Mouse (Mus musculus) embryonic facial prominence, embryonic 15.5 days (tissue): ENCODE results near the gene Adamts12. TPM values are rescaled to one million over a fixed set of nuclear protein-coding genes. Genes with fewer than 3 reads are reported as not detected.

Experiments
- ATAC-seq: fragments of 200-750 bp; cut with Nextera tagmentation; 2 replicates; pipeline ENCODE4 v1.8.0; 2017; ENCODE audit warnings: low read depth, moderate TSS enrichment; ENCODE audit not compliant: insufficient number of reproducible peaks, low FRiP score, low TSS enrichment
- H3K27ac ChIP-seq: fragments of 300-500 bp; sonication (generic); replicated peaks from 2 replicates; pipeline ENCODE4 v1.5.1; 2015; ENCODE audit warnings: mild to moderate bottlenecking, inconsistent platforms
- H3K27me3 ChIP-seq: fragments of 300-500 bp; sonication (generic); 2 replicates; pipeline ENCODE4 v1.6.1; 2015; ENCODE audit warnings: inconsistent platforms
- H3K36me3 ChIP-seq: fragments of 300-500 bp; sonication (generic); 2 replicates; pipeline ENCODE4 v1.6.1; 2015; ENCODE audit warnings: mild to moderate bottlenecking, inconsistent platforms
- H3K4me1 ChIP-seq: fragments of 300-500 bp; sonication (generic); 2 replicates; pipeline ENCODE4 v1.6.1; 2015; ENCODE audit warnings: inconsistent platforms
- H3K4me2 ChIP-seq: fragments of 300-500 bp; sonication (generic); replicated peaks from 2 replicates; pipeline ENCODE4 v1.6.1; 2015; ENCODE audit warnings: mild to moderate bottlenecking, inconsistent platforms
- H3K4me3 ChIP-seq: fragments of 300-500 bp; sonication (generic); replicated peaks from 2 replicates; pipeline ENCODE4 v1.5.1; 2015; ENCODE audit warnings: mild to moderate bottlenecking, inconsistent platforms
- H3K9ac ChIP-seq: fragments of 300-500 bp; sonication (generic); 2 replicates; pipeline ENCODE4 v1.6.1; 2015; ENCODE audit warnings: inconsistent platforms
- H3K9me3 ChIP-seq: fragments of 300-500 bp; sonication (generic); replicated peaks from 2 replicates; pipeline ENCODE4 v1.6.1; 2016; ENCODE audit warnings: inconsistent platforms
- WGBS: fragments of 180-500 bp; shearing (Covaris S2); methylation state at CpG from one replicate; pipeline ENCODE4 v1.1.7; 2015; 5-methylcytosine and 5-hydroxymethylcytosine counted together
- polyA plus RNA-seq: library from polyadenylated mRNA; unstranded; fragments of >200 nt; fragmentation: Nextera tagmentation; extraction: Ambion mirVana; gene quantifications from 2 replicates; pipeline ENCODE4 v1.2.1, GENCODE M21; 2015

Adamts12 gene
- polyA plus RNA-seq, 1 experiment from 2014 or later = 9.2 TPM

DNA sequence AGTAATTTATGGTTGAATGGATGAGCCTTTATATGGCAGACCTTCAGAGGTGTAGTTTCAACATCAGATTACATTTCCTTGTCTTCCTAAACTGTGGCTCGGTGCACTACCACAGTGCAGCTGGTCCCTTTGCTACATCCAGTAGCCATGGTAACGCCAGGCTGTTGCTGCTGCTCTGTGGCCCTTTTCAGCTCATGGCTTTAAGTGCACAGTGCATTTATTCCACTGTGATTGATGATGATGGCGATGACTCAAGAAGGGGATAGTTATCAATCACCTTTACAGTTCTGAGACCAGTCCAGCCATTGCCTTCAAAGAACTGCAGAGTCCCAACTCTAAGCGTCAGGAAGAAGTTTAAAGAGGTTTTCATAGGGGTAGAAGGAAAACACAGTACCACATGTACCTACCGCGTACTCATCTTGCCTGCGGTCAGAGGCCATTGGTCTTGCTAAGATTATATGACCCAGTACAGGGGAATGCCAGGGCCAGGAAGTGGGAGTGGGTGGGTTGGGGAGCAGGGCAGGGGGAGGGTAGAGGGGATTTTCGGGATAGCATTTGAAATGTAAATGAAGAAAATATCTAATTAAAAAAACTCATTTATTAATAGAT lies 18.5 kb downstream of the Adamts12 start:
- Histone ChIP-seq H3K9ac (no peak overlapping the region), H3K27ac (no peak overlapping the region), H3K27me3 (no peaks in the 10 kb centered on the region), H3K4me2 (no peak overlapping the region), H3K4me1 (0 out of 2 replicates have a peak, but pooled peaks cover 6% of the 10 kb centered on the region), H3K36me3 (no peaks in the 10 kb centered on the region), H3K4me3 (no peak overlapping the region), H3K9me3 (no peaks in the 10 kb centered on the region)
- WGBS = 83% methylated on average over 8 of the region's 8 CpGs
- no peak for ATAC-seq

DNA sequence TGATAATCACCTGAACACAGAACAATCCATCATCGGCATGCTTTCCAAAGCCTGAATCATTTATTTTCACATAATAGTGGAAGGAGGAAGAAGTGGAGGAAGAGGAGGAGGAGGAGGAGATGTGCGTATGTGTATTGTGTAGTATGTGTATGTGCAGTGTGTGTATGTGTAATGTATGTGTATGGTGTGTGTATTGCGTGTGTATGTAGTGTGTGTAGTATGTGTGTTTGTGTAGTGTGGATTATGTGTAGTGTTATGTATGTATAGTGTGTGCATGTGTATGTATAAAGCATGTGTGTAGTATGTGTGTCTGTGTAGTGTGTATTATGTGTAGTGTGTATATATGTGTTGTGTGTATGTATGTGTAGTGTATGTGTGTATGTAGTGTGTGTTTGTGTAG lies 19.1 kb downstream of the Adamts12 start:
- no peak overlapping the region for H3K27ac ChIP-seq
- ATAC-seq = no peak

DNA sequence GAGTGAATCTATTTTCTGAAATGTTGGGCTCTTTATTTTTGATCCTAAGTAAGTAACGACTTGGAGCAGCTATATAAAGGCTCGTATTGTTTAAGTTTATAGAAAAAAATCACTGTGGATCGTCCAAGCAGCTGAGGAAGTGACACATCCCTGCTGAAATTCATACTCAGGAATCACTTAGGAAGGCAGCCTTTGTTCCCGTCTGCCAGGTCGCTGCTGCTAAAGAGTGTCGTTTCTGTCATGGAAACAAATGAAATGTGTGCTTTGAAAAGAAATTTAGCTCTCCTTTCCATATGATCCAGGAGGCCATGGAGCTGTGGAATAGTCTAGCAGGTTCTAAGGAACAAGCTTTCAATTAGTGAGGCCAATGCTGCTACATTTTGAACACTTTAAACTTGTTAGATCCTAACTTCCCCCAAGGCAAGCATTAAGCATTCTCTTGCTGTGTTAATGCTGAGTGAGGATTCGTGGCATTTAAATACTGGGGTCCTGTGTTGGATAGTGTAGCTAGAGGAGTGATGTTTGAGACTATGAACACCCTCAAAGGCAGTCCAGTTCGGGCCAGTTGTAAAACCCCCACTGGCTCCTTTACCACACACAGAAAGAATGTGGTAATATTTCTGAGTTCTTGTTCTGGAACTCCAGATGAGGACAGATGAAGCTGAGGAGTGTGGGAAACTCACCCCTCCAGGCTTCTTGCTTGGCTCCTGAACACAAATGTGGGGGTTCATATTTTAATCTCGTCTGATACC lies 19.8 kb downstream of the Adamts12 start:
- WGBS = 13% methylated on average over 9 of the region's 9 CpGs
- Histone ChIP-seq H3K4me2 (no peak overlapping the region), H3K36me3 (no peaks in the 10 kb centered on the region), H3K4me3 (no peak overlapping the region), H3K4me1 (0 out of 2 replicates have a peak, but pooled peaks cover 6% of the 10 kb centered on the region), H3K27ac (peak overlapping the region; percentile 23; the same call in 1 of the 2 replicates), H3K27me3 (no peaks in the 10 kb centered on the region), H3K9ac (no peak overlapping the region), H3K9me3 (no peaks in the 10 kb centered on the region)
- peak; percentile 47; the same call in 1 of the 2 replicates for ATAC-seq

More for the DNA sequence above, 19.1 kb downstream of the Adamts12 start:
- H3K27me3 ChIP-seq = no peaks in the 10 kb centered on the region
- no peak overlapping the region for H3K4me3 ChIP-seq
- no peak overlapping the region for H3K9ac ChIP-seq
- no peaks in the 10 kb centered on the region for H3K9me3 ChIP-seq
- WGBS = 95% methylated on average over 3 of the region's 3 CpGs
- 0 out of 2 replicates have a peak, but pooled peaks cover 6% of the 10 kb centered on the region for H3K4me1 ChIP-seq
- H3K36me3 ChIP-seq = no peaks in the 10 kb centered on the region
- no peak overlapping the region for H3K4me2 ChIP-seq

DNA sequence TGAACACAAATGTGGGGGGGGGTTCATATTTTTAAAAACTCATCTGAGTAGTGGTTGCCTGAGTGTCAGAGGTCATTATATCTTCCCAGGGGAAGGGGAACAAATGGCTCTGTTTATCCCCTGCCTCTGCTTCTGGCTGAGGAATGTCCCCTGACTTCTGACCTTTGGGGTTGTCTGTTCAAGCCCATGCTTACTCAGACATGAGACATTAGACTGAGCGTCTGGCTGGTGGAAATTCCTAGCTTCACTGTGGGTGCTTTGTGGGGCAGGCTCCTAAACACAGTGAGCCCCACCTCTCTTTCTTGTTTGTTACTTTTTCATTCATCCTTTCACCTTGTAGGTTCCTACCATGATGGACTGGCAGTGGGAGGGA lies 20.4 kb downstream of the Adamts12 start:
- no peaks in the 10 kb centered on the region for H3K9me3 ChIP-seq
- no peaks in the 10 kb centered on the region for H3K27me3 ChIP-seq
- no peak for ATAC-seq
- H3K27ac ChIP-seq = no peak overlapping the region
- 0 out of 2 replicates have a peak, but pooled peaks cover 6% of the 10 kb centered on the region for H3K4me1 ChIP-seq
- WGBS = 48% methylated on average over 1 of the region's 1 CpGs
- no peaks in the 10 kb centered on the region for H3K36me3 ChIP-seq
- H3K9ac ChIP-seq = no peak overlapping the region
- no peak overlapping the region for H3K4me3 ChIP-seq
- H3K4me2 ChIP-seq = no peak overlapping the region

DNA sequence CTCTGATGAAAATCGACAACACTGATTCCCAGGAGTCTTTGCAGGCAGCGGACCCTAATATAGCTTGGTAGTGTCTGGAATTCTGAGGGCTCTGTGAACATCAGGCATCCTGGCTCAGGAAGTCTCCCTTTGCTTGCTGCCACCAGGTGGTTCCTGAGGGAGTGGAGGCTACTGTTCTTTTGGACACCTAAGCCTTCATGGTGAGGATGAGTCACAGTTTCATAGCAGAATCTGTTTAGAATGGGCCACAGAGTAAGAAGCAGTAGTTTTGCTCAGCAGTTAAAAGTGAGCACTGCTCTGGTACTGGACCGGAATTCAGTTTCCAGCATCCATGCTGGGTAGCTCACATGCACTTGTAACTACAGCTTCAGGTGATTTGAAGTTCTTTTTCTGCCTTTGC lies 24.9 kb downstream of the Adamts12 start:
- Histone ChIP-seq H3K27ac (no peak overlapping the region), H3K36me3 (no peaks in the 10 kb centered on the region), H3K9me3 (no peaks in the 10 kb centered on the region), H3K4me2 (no peak overlapping the region), H3K4me1 (0 out of 2 replicates have a peak, but pooled peaks cover 3% of the 10 kb centered on the region), H3K4me3 (no peak overlapping the region), H3K9ac (no peak overlapping the region), H3K27me3 (no peaks in the 10 kb centered on the region)
- no peak for ATAC-seq
- 83% methylated on average over 3 of the region's 3 CpGs for WGBS

DNA sequence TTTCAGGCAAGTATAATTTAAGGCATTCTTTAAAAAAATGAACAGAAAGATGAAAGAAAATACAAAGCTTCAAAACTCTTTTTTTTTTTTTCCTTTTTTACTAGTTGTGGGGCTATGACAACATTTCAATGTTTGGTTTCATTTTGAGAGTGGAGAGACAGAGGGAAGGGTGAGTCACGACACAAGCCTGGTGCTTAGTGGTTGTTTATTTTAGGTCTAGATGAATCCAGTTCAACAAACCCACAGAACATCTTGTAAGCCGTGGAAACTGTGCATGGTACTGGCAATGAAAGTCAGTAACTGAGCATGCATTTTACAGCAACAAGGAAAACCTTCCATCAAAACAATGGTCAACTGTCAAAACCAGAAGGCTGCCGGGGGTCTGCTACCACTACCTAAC lies 31.0 kb downstream of the Adamts12 start:
- no peak overlapping the region for H3K27ac ChIP-seq
- H3K36me3 ChIP-seq = no peaks in the 10 kb centered on the region
- H3K27me3 ChIP-seq = no peaks in the 10 kb centered on the region
- no peak overlapping the region for H3K4me2 ChIP-seq
- no peak for ATAC-seq
- no peak overlapping the region for H3K4me3 ChIP-seq
- H3K9ac ChIP-seq = no peak overlapping the region
- WGBS = 55% methylated on average over 3 of the region's 3 CpGs
- no peaks in the 10 kb centered on the region for H3K9me3 ChIP-seq
- H3K4me1 ChIP-seq = no peaks in the 10 kb centered on the region

DNA sequence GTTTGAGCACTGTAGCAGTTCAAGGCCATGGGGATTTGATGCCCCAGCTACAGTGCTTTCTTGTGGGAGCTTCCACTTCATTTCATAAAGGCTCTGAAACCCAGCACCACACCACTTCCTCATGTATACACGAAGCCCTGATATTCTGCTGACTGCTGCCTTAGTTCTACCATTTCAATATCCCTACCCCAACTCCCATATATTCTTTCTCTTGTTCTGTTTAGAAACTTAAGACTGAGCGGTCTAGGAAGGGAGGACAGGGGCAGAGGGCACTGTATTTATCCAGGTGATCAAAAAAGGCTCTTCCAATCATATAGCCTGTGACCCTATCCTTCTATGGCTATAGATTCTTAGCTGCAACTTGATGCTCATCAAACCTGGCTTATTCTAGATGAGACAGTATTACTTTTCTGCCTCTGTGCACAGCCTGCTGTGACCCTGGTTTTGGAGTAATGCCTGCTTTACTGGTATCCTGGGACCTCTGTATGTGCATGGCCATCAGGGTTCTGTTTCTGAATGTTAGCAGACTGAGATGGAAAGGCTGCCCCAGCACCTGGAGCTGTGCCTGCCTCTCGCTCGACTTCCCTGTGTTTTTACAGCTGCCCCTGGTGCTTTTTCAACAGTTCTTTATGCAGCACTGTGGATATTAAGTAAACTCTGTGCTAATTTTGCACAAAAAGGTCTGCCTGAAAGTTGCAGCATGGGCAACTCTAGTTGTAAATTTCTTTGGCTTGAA lies 33.5 kb downstream of the Adamts12 start:
- Histone ChIP-seq H3K36me3 (no peaks in the 10 kb centered on the region), H3K9ac (no peak overlapping the region), H3K4me2 (no peak overlapping the region), H3K4me3 (no peak overlapping the region), H3K9me3 (no peaks in the 10 kb centered on the region), H3K27ac (no peak overlapping the region), H3K4me1 (no peaks in the 10 kb centered on the region), H3K27me3 (no peaks in the 10 kb centered on the region)
- ATAC-seq = no peak
- 53% methylated on average over 4 of the region's 4 CpGs for WGBS

DNA sequence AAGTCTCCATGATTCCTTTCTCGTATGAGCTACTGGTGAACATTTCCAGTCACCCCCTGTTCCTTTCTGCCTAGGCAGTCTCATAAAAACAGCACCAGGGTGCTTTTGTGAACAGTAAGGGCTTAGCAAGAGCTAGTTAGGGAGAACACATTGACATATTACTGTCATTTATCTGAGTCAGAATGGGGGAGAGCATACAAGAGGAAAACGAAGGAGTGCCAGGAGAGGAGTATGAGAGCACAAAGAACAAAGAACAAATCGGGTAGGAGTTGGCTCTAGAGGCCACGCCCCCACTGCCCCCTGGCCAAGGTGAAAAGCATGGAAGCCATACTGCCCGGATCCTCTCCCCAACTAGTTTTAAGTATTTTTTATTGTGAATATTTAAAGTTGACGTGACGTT lies 34.4 kb downstream of the Adamts12 start:
- H3K36me3 ChIP-seq = no peaks in the 10 kb centered on the region
- no peak overlapping the region for H3K9ac ChIP-seq
- H3K4me2 ChIP-seq = no peak overlapping the region
- no peak overlapping the region for H3K4me3 ChIP-seq
- H3K27me3 ChIP-seq = no peaks in the 10 kb centered on the region
- H3K9me3 ChIP-seq = no peaks in the 10 kb centered on the region
- no peak for ATAC-seq
- 72% methylated on average over 7 of the region's 7 CpGs for WGBS
- no peaks in the 10 kb centered on the region for H3K4me1 ChIP-seq
- H3K27ac ChIP-seq = no peak overlapping the region

DNA sequence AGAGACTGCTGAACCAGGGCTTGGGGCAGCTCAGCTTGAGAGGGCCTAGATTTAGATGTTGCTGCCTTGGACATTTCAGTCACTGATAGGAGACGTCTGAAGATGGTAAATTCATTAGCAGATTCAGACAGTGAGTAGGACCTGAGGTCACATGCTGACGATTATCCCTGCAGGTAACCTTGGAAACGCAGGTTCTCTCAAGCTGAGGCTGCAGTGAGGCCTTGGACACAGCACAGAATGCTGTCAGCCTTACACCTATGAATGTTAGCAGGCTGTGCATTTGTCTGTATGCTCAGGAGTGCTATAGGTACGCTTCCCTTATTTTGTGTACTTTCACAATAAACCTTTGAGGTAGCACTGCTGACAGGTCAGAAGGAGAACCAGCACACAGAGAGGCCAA lies 36.3 kb downstream of the Adamts12 start:
- no peaks in the 10 kb centered on the region for H3K27me3 ChIP-seq
- WGBS = 77% methylated on average over 4 of the region's 4 CpGs
- H3K4me2 ChIP-seq = no peak overlapping the region
- no peak for ATAC-seq
- H3K9me3 ChIP-seq = no peaks in the 10 kb centered on the region
- no peaks in the 10 kb centered on the region for H3K4me1 ChIP-seq
- H3K9ac ChIP-seq = no peak overlapping the region
- no peaks in the 10 kb centered on the region for H3K36me3 ChIP-seq
- no peak overlapping the region for H3K4me3 ChIP-seq
- H3K27ac ChIP-seq = no peak overlapping the region

DNA sequence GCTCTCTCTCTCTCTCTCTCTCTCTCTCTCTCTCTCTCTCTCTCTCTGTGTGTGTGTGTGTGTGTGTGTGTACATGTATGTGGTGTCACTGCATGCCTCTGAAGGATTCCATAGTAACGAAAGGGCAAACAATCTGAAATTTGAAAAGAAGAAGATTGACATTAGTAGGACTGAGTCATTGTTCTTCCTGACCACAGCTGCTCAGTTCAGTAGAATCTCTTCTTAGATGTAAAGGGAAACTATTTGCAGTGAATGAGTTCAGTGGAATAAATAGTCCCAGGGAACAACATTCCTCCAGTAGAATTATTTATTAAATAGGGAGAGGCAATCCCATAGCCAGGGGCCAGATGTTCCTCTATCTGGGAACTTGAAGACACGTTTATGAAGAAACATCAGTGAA lies 40.5 kb downstream of the Adamts12 start:
- Histone ChIP-seq H3K27me3 (no peaks in the 10 kb centered on the region), H3K36me3 (no peaks in the 10 kb centered on the region), H3K4me3 (no peak overlapping the region), H3K9ac (no peak overlapping the region), H3K4me1 (no peaks in the 10 kb centered on the region), H3K4me2 (no peak overlapping the region), H3K9me3 (no peaks in the 10 kb centered on the region), H3K27ac (no peak overlapping the region)
- no peak for ATAC-seq
- WGBS = 58% methylated on average over 2 of the region's 2 CpGs

DNA sequence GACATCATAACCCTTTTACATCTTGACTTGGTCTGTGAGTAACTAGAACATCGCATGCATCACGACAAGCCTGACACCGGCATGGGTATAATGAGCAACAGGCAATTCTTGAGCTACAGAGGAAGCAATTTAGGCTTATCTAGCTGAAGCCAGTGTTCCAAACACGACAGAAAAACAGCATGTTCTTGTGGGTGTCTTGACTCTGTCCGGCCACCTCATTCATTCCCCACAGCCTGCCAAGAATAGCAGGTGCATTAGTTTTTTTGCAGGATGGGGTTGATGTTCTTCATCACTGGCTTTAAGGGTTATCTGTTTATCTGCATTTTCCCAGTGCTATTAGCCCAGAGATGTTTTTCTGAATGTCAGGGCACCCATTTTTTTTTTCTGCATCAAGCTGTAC lies 42.8 kb downstream of the Adamts12 start:
- ATAC-seq = no peak
- Histone ChIP-seq H3K4me3 (no peak overlapping the region), H3K36me3 (no peaks in the 10 kb centered on the region), H3K9ac (no peak overlapping the region), H3K27me3 (no peaks in the 10 kb centered on the region), H3K27ac (no peak overlapping the region), H3K4me1 (no peaks in the 10 kb centered on the region), H3K9me3 (no peaks in the 10 kb centered on the region), H3K4me2 (no peak overlapping the region)
- WGBS = 71% methylated on average over 5 of the region's 5 CpGs
